Mouse (Mus musculus) adrenal gland, adult 8-10 months (tissue): ENCODE measurements around the gene Hmces. TPM values are rescaled to one million over a fixed set of nuclear protein-coding genes. Genes with fewer than 3 reads are reported as not detected.

Experiments
- DNase-seq: peaks from one replicate; pipeline ENCODE4 v3.0.0; 2022
- total RNA-seq, 4 experiments: library from RNA; stranded (reverse); gene quantifications; 2 replicates each; pipeline ENCODE4 v1.2.4; 2022

Gene Hmces
- 10 to 100 TPM; 18.0 to 30.4 (median 24.3) TPM for total RNA-seq

DNA sequence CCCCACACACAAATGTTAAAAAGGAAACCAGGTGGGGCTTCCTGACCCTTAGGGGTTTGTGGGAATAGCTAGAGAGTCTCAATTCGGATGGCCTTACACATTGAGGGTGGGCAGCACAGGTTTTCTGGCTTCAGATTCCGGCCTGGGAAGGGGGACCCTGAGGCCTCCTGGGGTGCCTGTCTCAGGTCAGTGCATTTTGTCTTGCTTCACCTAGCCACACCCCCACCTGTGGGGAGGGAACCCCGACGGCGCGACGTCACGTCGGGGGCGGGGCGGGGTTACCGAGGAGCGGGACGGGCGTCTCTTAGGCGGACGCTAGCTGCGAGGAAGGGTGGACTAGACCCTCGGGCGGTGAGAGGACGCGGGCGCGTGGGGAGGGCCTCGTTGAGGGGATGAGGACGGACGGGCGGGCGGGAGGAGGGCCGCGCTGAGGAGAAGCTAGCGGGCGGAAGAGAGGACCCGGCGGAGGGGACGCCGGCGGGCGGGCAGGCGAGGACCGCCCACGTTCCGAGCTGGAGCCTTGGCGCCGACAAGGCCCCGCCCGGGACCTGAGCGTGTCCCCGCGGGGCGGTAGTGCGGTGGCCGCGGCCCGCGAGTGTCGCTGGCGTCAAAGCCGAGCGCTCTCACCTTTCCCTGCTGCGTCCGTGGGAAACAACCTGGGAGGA is at the start of gene Hmces:
TSS of gene Hmces (plus strand) at position 275 of the 665 bp plus-strand sequence.
- peak; percentile 44 for DNase-seq

DNA sequence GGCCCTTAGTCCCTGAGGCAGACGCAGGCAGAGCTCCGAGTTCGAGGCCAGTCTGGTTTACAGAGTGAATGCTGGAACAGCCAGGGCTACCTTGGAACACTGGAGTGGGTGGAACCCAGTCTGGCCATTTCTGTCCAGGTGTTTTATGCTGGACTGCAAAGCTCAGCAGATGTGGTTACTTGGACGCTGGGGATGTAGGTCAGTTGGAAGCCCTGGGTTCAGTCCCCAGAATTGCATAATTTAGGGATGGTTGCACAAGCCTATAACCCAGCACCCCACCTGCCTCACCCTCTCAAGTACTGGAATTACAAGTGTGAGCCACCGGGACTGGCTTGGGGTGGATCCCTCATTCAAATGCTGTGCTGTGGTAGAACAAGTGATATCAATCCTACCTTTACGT is 47.5 kb upstream of the Hmces start:
- no peak for DNase-seq

- DNase-seq = no peak
These were observed 46.5 kb upstream of the Hmces start for GRCm38 (mm10) chr6:87867256-87867655.

DNA sequence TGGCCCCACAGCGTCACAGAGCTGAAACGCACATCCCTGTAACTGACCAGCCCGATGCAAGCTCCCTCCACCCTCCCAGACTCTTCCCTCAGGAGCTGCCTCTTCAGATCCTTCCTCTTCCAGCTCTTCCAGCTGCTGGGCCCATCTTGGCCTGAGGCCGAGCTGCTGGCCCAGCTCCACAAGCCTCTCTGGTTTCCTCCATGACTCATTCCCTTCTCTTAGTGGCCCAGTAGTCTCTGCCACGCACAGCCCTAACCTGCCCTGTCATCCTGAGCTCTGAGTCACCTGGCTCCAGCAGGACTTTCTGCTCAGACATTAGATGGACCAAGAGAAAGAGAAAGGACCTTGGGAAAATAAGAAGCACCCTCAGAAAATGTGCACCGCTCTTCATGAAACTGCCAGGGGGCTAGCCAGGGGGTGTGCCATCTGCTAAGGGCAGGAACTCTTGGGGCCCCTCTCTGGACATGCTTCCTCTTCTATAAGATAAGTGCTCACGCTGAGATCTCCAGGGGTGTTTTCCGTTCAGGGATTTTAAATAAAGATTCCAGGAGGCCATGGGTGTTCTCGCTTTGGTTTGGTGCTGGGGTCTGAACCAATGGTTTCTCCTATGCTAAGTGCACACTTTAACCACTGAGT is 44.7 kb upstream of the Hmces start:
- DNase-seq = peak; percentile 91

DNA sequence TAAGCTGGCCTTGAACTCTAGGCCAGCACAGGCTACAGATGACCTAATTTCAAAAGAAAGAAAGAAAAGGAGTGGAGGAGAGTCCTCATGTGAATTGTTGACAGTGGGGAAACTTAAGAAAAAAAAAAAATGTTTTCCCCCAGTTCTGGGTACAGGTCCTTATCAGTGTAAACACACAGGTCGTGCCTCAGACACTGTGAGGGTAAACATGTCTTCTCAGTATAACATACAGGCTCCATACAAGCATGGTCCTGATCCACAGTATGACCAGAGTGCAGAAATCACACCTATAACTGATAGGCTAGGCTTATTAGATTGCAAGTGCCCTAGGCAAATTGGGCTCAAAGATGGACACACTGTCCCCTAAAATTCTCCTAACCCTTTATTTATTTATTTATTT is 43.3 kb upstream of the Hmces start:
- DNase-seq = no peak

DNA sequence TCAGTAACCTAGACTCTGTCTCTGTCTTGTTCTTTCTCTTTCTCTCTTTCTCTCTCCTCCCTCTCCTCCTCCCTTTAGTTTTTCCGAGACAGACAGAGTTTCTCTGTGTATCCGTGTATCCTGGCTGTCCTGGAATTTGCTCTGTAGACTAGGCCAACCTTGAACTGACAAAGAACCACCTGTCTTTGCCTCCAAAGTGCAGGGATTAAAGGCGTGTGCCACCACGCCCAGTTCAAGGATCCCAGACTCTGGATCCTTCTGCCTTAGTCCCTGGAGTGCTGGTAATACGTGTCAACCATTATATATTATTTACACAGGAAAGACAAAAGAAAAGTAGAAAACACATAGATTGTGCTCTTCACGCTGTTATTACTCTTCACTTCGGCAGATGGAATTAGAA is 42.5 kb upstream of the Hmces start:
- no peak for DNase-seq

GRCm38 (mm10) chr6:87873104-87873503 is 40.6 kb upstream of the Hmces start:
- no peak for DNase-seq

- DNase-seq = no peak
These were observed 39.8 kb upstream of the Hmces start for GRCm38 (mm10) chr6:87873963-87874362.

- peak; percentile 39 for DNase-seq
These were observed 38.7 kb upstream of the Hmces start for GRCm38 (mm10) chr6:87875083-87875482.

DNA sequence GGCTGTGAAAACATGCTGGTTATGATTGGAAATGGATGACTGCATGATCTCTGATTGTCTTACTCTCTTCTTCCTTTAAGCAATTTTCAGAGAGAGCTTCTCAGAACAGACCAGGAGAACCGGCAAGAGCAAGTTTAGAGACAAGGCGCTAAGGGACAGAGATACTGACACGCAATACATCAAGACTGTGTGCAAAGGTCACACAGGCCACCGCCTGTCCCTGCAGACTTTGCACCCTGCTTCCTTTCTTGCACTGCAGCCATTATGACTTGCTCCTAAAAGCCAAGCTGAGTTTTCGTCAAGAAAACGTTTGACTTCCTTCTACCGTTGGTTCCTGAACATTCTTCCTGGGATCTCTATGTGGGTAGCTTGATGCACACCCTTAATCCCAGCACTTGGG is 38.2 kb upstream of the Hmces start:
- DNase-seq = no peak

- DNase-seq = peak; percentile 67
These were observed 37.6 kb upstream of the Hmces start for GRCm38 (mm10) chr6:87876068-87876643.

DNA sequence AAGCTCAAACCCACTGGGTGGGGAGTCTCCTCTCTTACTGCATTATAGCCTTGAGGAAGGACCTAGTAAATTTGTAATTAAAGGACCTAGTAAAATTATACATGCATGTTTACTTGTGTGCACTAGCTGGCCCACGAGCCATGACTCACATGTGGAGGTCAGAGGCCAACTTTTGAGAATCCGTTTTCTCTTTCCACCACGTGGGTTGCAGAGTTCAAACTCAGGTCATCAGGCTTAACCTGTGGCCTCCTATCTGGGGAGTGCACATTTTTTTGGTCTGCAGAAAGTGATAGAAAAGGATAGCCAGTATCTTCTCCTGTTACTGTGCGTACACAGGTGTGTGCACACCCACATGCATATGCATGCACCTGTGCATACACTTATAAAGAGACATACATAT is 34.7 kb upstream of the Hmces start:
- DNase-seq = no peak

- no peak for DNase-seq
These were observed 34.1 kb upstream of the Hmces start for GRCm38 (mm10) chr6:87879628-87880027.

- no peak for DNase-seq
These were observed 31.5 kb upstream of the Hmces start for GRCm38 (mm10) chr6:87882221-87882620.

DNA sequence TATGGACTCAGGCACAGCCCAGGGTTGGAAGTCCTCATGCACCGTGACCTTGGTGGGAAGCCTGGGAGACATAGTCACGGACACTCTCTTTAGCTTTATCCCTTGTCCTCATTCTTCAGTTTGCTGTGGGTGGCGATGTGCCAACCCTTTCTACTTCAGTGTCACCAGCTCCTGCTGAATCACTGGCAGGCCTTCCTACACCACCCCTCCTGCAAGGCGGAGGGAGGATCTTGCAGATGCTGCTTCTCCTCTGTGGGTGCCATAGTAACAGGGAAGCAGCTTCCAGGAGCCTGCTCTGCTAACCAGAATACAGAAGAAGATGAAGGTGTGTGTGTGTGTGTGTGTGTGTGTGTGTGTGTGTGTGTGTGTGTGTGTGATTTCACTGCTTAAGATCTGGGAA is 30.9 kb upstream of the Hmces start:
- peak; percentile 86 for DNase-seq

- DNase-seq = no peak
These were observed 27.0 kb upstream of the Hmces start for GRCm38 (mm10) chr6:87886721-87887120.

- peak; percentile 99 for DNase-seq
These were observed 26.0 kb upstream of the Hmces start, which contains the start of gene Copg1 for GRCm38 (mm10) chr6:87887594-87888233. TSS of gene Copg1 (plus strand) at chr6:87887814.

DNA sequence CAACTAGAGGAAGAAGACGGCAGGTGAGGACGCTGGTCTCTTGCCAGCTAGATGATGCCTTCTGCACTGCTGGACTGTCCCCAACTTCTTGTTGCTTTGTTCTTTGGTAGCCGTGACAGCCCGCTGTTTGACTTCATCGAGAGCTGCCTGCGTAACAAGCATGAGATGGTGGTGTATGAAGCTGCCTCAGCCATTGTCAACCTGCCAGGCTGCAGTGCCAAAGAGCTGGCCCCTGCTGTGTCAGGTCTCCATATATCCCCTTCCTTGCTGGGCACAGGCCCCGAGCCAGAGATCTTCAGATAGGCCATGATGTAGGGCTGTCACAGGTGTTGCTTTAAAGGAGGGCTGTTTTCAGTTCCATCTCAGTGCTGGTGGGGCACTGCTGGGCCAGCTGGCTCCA is 19.8 kb upstream of the Hmces start:
- DNase-seq = no peak

DNA sequence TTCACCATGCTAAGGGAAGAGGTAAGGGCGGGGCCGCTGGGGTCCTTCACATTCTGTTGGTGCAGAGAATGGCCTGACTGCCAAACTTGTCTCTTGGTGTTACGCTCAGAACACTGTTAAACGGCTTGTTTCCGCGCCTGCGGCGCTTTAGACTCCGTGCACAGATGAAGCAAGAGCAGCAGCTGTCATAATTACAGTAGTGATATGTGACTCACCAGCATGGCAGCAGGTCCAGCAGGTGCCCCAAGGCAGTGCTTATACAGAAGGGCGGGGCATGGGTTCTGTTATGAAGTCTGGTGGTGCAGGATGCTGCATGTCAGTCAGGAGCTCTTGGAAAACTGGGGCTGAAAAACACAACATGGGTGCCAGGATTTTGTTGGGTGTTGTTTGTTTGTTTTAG is 15.7 kb upstream of the Hmces start:
- peak; percentile 32 for DNase-seq

- DNase-seq = no peak
These were observed 7.1 kb upstream of the Hmces start for GRCm38 (mm10) chr6:87906632-87907031.

DNA sequence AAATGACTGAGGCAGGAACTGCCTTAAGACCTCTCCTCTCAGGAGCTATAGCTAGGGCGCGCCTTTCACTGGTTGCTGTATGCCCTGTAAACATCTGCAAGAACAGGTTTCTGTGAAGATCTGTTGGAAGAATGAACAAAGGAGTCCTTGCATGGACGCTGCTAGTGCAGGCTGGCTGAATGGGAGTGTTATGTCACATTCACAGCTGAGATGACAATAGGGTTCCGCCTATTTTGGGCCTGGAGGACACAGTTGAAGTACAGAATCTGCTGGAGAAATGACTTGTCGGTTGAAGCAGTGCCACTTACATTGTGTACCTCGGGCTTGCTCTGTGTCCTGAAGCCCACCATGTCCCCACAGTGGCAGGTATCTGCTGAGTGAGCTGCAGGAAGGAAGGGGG is 4.6 kb upstream of the Hmces start:
- no peak for DNase-seq

GRCm38 (mm10) chr6:87911559-87911958 is 2.2 kb upstream of the Hmces start:
- DNase-seq = no peak

GRCm38 (mm10) chr6:87914326-87915102 is 779 bp downstream of the Hmces start:
- no peak for DNase-seq
